Mouse (Mus musculus) megakaryocyte progenitor cell, adult 5-6 weeks (primary cell): Measurements from ENCODE around the gene Lrp4. TPM values are rescaled to one million over a fixed set of nuclear protein-coding genes. Genes with fewer than 3 reads are reported as not detected.
A peak's percentile ranks its signal among the peaks of the same experiment; 100 is the strongest.

Experiments used
- ATAC-seq: replicated peaks from 2 replicates; pipeline ENCODE4 v1.8.0; 2016; ENCODE audit warnings: mild to moderate bottlenecking, moderate TSS enrichment, inconsistent platforms; ENCODE audit not compliant: poor library complexity
- total RNA-seq, 2 experiments: library from RNA; stranded (forward) in 1 of 2; stranded (reverse) in 1 of 2; fragments of 157-497, 149-512 nt in 1 of 2; fragments of 200-1000 nt in 1 of 2; gene quantifications; 2 replicates each; pipeline versions ENCODE4 v1.2.3 to v1.2.4; 2015 to 2017

Lrp4 gene
- total RNA-seq, 2 experiments from 2014 or later, result 1.9 to 2.7 TPM

DNA sequence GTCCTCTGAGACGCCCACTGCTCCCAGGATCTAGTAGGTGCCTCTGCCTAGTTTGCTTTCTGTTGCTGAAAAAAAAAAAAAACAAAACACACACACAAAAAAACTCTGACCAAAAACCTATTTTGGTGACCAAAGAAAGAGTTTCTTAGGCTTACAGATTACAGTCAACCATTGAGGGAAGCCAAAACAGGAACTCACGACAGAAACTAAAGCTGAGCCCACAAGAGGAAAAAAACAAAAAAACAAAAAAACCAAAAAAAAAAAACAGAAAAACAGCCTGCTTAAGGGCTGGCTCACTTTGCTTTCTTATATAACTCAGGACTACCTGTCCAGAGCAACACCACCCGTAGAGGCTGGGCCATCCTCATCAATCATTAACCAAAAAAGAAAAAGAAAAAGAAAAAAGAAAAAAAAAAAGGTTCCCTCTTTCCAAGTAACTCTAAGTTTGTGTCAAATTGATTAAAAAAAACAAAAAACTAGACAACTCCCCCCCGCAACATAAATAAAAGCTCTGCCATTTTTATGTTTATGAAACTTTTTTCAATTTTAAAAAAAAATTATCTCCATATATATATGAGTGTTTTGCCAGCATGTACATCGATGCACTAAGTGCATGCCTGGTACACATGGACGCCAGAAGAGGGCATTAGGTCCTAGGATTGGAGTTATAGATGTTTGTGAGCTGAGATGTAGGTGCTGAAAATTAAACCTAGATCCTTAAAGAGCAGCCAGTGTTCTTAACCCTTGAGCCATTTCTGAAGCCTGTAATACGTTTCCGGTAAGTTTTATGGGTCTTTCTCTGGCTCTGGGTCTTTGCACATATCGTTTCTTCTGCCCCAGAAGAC is 3.9 kb upstream of the Lrp4 start:
- no peak for ATAC-seq

DNA sequence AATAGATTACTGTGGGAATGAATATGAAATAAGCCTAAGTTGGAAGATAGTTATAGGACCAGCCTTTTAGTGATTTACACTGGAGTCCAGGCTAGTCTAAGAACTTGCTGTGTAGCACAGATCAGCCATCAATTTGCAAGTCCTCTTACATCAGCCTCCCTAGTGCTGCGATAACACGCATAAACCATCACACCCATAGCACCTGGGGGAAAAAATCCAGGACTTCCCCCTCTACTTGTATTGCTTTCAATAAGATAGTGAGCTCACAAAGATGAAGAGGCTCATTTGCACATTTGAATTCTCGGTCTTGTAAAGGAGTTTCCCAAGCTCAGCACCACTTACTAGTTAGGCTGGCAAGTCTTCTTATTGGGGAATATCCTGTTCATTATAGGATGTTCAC is 2.9 kb upstream of the Lrp4 start:
- no peak for ATAC-seq

DNA sequence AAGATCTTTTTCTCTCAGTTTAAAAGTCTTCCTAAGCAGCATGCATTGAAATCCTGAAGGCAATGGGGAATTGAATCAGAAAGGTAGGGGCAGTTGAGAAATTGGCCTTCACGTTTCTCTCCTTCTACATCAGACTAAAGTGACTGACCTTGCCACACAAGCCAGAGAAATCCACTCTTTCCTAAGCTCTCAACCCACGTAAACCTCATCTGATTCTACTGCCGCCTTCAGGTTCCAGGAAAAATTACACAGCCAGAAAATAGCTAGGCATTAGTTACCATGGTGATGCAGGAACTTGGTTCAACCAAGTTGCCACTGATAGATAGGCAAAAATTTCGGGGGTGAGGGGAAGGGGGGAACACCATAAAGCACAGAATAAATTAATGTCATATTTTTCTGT is 1.5 kb upstream of the Lrp4 start:
- peak; percentile 74 for ATAC-seq

DNA sequence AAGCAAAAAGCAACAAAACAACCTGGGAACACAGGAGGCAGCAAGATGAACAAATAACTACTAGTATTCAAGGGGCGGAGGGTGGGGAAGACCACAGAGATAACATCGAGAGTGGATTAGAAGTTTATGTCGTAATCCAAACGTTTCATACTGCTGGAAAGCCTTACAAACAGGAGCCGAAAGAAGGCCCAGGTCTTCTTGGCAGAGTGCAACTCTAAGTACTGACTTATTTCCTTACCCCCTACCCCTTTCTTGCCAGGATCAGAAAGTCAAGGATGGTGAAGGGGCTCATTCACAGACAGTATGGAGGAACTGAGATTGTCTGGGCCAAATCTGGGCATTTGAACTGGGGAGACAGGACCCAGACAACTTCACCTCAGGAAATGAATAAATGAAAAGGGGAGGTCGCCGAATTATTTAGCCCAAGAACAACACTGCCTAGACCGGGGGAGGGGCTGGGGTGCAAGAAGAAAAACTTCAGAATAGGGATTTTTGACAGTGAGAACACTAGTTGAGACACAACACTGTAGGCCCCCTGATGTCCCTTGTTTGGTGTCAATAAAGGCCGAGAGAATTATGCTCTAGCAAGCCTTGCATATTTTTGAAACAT is 715 bp upstream of the Lrp4 start:
- ATAC-seq, result no peak

DNA sequence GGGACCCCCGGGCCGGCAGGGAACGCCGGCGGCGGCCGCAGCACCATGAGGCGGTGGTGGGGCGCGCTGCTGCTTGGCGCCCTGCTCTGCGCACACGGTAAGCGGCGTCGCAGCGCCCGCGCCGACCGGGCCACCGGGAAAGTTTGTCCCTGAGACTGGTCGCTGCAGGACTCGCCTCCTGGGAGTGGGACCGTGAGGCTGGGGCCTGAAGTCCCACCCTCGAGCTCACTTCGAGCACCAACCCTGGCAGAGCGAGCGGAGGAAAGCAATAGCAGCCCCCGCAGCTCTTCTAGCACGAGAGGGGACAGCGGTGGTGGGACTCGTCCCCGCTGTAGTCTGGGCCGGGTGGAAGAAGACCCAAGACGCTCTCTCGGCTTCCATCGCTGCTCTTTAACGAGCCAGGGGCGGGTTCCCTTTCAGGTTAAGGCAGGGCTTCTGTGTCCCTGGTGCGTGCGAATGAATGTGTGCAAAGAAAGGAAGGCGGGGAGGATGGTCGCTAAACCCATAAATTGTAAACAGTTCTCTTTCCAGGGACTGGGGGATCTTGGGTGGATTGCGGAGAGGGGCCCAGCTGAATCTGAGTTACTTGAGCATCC is 443 bp downstream of the Lrp4 start:
- ATAC-seq, result 0 out of 2 replicates have a peak, but pooled peaks have one; percentile 27

DNA sequence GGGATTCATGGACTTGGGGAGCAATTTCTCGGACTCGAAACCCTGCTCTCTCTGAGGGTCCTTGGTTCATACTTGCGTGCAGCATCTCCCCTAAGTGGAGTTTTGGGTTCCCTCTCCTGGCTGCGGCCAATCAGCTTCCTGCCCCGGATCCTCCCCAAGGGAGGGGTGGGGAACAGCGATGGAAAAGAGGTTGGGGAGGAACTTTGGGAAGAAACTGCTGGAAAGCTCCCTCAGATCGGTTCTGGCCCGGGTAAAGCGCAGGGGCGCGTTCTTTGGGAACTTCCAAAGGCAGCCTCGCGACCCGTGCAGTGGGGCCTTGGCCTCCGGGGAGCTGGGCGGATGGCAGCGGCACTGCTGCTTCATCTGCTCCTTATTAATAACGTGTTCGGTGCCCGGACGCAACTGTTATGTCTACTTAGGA is 951 bp downstream of the Lrp4 start:
- ATAC-seq, result no peak

DNA sequence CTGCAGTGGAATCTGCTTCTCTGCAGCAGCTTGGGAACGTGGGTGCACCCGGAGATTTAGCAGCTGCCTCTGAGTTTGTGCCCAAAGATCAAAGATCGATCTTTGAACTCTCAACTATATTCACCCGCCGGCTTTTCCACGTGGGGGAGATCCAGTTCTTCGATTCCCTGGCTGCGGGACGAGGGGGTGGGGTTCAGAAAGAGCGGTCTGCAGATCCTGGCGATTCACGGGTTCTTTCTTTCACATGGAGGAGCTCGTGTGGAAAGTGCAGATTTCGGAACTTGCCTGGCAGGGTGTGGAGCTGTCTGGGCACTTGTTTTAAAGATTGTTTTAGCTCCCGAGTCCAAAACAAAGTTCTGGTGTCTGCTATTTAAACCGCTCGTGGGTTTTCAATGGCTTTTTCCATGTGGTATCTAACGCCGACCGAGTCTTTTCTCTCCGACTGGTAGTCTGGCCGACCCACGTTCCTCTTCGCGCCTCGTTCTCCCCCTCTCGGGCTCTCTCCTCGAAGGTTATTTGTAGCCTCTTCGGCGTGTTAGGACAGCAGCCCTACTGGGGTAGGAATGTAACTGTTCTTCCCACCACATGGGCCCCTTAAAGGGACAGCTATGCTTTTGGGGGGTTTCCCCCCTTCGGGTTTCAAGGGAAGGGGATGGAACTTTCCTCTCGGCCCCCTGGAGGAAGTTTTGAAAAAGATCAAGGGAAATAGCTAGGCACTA is 1.5 kb downstream of the Lrp4 start:
- ATAC-seq, result 0 out of 2 replicates have a peak, but pooled peaks have one; percentile 15

DNA sequence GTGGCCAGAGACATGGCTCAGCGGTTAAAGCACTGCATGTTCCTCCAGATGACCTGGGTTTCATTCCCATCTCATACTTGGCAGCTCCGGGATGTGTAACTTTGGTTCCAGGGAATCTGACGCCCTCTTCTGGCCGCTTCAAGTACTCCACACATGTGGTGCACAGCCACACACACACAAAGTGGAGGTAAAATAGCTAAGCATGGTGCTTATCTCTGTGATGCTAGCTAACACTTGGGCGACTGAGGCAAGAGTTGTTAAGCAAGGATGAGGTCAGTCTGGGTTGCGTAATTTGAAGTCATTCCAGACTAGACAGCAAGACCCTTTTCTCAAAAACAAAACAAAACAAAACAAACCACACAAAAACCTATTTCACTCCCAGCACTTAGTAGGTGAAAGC is 2.8 kb downstream of the Lrp4 start:
- ATAC-seq, result no peak

DNA sequence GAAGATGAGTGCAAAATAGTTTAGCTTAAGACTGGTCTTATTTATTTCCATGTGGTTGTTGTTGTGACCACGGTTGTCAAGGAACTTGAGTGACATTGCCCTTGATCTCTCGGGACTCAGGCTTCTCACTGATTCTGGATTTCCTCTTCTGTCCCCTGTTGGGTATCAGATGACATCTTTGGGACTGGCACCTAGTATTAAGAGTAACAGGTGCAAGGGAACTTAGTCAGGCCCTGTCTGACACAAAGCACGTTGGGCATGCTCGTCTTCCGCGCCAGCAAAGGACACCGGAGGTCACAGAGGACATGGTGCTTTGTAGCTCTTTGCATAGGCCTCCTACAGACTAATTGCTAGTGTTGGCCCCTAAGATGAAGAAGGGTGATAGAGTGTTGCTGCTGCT is 3.5 kb downstream of the Lrp4 start:
- no peak for ATAC-seq

DNA sequence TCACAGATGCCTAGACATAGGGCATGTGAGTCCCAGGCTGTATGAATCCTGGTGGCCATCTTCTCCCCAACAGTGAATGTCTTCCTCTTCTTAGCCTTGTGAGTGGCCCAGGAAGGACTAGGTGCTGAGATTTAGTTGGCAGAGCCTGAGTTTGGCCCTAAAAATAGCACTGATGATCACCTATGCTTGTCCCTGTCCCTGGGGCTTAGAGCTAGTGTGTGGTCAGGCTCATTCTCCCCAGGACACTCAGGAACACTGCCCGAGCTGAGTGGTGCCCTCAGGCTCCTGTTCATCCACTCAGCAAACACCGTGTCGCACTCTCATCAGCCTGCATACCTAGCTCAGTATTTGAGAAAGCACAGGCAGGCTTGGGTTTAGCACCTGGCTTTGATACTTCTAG is 4.0 kb downstream of the Lrp4 start:
- no peak for ATAC-seq

DNA sequence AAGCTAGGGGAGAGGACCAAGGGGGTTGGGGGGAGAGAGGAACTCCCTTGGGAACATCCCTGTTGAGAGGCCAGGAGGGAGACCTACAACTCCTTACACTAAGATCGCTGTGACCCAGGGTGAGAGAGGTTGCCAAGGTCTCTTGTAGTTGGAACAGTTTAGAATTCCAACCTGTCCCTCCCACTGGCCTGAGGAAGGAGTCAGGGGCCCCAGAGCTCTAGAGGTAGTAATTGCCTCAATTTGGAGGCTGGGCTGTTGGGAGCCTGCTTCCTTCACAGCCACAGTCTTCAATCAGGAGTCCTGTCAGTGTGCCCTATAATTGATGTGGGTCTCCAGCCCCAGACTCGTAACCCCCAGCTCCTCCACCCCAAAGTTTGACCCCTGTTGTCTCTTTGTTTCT is 4.9 kb downstream of the Lrp4 start:
- ATAC-seq, result no peak

DNA sequence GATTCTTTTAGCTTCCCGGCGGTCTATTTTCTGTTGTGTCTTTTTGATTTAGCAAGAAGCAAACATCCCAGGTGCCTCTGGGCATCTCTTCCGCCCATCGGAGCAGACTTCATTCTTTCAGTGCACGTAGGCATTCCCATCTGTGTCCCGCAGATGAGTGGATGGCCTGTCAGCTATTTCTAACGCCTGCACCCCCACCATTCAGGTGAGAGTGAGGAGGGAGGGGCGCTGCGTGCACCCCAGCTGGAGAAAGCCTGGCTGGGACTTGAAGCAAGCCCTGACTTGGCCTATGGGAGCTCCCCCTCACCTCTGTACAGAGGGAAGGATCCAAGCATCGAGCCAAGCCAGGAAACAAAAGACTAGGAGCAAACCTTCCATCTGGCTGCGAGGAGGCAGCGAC is 5.4 kb downstream of the Lrp4 start:
- no peak for ATAC-seq

DNA sequence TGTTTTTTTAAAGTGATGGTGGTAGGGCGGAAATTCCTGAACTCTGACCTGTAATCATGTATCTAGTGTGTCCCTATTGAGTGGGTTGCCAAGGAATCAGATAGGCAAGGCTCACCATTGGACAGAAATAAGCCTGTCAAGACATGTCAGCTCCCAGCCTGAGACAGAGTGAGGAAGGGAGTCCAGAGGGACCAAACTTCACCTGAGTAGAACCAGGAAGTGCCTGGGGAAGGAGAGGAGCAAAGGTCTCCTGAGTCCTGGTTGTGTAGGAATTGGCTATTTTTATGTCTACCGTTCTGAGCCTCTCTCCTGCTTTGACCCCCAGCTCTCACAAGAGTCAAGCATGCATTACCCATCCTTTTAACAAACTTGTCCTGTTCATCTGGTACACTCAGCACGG is 8.6 kb downstream of the Lrp4 start:
- ATAC-seq, result no peak

DNA sequence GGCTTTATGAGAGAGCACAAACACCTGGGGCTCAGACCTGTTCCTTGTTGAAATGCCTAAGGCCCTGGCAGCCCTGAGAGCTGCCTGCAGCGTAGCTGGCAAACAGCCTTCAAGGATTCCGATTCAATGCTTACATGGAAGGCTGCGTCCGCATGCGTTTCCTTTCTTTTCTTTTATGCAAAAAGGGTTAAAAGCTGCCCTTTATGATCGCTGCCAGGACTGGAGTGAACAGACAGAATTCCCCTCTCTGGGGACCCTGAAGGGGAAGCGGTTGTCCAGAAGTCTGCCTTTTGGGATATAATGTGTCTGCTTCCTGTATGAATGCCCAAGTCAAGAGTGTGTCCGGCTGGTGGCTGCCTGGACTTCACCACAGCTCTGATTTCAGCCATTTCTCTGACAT is 10.3 kb downstream of the Lrp4 start:
- ATAC-seq, result no peak

DNA sequence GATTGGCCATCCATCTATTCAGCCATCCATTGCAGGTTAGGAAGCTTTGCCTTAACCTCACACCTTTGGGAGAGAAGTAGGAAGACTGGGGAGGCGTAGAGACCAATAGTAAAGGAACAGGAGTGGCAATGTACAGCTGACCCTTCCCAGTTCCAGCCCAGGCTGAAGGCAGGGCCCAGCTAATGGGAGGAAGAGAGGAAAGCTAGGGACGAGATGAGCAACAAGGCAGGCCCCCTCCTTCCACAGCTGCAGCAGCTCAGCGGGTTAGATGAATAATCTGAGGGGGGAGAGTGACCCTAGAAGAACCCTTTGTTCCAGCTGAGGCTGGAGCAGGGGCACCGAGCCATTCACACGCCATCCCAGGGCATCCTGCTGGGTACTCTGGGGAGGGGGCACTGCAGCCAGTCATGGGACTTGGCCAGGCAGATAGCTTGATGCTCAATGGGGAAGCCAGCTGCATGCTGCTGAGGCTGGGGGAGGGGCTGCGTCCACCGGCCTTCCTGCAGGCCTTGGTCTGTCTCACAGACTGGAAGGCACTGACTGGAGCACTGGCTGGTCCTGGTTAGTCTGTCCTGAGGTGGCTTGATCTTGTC is 12.8 kb downstream of the Lrp4 start:
- no peak for ATAC-seq

DNA sequence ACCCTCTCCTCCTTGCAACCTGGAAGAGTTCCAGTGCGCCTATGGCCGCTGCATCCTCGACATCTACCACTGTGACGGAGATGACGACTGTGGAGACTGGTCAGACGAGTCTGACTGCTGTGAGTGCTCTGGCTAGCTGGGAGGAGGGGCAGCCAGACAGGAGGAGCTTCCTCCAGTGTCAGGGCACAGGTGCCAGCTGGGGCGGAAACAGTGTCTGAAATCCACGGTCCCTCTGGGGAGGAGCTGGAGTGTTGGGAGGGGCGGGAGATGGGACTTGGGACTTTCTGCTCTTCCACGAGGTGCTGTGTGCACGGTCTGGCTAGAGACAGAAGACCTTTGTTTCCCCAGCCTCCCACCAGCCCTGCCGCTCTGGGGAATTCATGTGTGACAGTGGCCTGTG is 17.0 kb downstream of the Lrp4 start:
- ATAC-seq, result no peak

DNA sequence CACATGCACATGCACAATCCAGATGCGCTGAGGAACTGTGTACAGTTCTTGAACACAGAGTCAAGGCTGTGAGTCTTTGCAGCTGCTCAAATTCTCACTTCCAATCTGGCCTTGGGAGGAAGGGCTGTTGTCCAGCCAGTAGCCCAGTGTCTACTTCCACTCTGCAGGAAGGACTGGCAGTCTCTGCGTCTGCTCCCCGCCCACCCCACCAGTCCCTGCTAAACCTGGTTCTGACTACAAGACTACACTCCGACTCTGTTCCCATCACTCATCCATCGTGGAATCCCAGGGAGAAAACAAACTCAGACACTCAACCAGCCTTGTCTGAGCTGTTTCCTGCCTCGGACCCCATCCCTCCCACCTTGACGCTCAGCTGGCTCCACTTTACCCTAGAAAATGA is 18.5 kb downstream of the Lrp4 start:
- no peak for ATAC-seq

DNA sequence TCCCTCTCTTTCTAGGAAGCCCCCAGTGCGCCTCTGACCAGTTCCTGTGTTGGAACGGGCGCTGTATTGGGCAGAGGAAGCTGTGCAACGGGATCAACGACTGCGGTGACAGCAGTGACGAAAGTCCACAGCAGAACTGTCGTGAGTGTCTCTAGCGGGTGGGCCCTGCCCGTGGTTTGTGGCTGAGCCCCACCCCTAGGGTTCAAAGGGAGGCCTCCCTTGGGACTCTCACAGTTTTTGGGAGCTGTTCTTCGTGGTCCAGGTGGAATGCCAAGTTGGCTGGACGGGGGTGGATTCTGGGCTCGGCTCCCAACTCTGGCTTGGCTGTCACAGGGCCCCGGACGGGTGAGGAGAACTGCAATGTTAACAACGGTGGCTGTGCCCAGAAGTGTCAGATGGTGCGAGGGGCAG is 18.9 kb downstream of the Lrp4 start:
- peak; percentile 93 for ATAC-seq

DNA sequence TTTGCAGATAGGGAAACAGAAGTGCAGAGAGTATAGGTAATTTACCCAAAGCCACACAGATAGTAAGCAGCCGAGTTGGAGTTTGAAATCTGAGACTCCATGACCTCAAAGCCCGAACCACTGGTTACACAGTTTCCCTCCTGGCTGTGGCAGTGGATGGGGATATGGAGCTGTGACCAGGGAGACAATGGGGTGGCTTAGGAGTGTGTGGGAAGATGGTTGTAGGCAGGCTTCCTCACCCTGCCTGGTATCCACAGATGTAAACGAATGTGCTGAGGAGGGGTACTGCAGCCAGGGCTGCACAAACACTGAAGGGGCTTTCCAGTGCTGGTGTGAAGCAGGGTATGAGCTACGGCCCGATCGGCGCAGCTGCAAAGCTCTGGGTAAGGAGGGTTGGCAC is 19.5 kb downstream of the Lrp4 start:
- ATAC-seq, result no peak

DNA sequence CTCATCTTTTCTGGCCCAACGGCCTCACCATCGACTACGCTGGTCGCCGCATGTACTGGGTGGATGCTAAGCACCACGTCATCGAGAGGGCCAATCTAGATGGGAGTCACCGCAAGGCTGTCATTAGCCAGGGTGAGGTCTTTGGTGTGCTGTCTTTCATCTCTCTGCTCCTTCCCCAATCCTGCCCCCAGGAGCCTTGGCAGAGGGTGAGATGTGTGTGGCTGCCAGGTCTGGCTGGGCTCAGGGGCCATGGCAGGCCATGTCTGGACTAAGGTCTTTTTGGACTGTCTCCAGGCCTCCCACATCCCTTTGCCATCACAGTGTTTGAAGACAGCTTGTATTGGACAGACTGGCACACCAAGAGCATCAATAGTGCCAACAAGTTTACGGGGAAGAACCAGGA is 23.1 kb downstream of the Lrp4 start:
- ATAC-seq, result no peak

DNA sequence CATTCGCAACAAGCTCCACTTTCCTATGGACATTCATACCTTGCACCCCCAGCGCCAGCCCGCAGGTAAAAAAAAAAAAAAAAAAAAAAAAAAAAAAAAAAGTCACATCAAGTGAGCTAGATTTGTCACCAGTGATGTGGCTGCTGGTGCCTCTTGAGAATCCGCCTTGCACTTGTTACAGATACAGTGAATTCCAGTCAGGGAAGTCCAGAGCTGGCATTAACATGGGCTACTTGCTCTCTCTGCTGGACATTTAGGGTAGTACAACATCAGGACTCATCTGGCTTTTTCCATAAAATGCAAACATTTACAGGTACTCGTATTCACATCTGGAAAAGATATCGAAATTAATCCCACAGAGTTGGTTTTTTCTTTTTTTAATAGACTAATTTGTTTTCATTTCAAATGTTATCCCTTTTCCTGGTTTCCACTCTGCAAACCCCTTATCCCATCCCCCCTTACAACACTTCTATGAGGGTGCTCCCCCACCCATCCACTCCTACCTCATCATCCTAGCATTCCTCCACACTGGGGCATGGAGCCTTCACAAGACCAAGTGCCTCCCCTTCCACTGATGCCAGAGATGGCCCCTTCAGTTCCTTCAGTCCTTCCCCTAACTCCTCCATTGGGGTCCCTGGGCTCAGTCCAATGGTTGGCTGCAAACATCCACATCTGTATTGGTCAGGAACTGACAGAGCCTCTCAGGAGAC is 23.6 kb downstream of the Lrp4 start:
- ATAC-seq, result peak; percentile 80
